Mouse (Mus musculus) liver, adult (tissue): ENCODE data around the gene Prkrip1.

Experiments used
- GATA4 ChIP-seq: IDR thresholded peaks from 2 replicates; pipeline ENCODE4 v1.6.1; 2014; ENCODE audit warnings: mild to moderate bottlenecking, low read length; ENCODE audit not compliant: insufficient replicate concordance

Gene Prkrip1

GRCm38 (mm10) chr5:136173606-136174463 is 24.9 kb downstream of the Prkrip1 start:
- no peak for TF ChIP-seq GATA4

GRCm38 (mm10) chr5:136172939-136173338 is 25.8 kb downstream of the Prkrip1 start:
- TF ChIP-seq GATA4 = no peak

DNA sequence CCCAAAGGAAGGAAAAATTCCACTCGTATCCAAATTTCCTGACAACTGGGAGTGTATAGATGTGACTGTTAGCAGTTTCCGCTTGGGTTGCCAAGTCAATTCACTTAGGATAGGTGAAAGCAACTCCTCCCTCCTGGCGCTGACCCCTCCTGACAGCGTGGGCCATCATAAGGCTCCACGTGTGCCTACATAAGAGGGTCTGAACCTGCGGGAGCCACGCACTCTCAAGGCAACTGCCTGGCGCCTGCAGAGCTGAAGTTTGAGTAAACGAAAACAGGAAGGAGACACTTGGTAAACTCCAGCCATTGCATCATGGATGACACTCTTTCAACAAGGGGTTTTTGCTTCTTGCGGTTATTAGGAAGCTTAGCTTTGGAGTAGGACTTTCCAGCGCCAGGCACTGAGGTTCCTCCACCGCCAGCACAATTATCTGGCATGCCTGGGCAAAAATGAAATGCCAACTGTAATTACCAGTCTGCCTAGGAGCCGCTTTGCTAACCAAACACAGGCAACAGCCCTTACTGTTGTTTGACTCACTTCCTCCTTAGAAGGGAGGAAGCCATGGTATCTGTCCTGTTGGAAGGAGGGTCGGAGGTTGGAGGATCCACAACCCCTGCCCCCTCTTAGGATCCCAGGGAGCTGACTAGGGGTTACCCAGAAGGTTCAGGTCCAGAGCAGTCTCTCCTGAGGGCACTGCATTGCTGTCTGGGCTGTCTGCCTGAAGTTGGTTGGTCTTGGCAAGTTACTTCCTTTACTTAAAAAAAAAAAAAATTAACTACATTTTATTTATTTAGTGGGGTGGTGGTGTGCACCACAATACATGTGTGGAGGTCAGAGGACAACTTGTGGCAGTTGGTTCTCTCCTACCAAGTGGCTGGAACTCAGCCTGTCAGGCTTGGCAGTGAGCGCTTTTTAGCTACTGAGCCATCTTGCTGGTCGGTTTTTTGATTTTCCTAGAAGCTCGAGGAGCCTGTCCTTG is 27.1 kb downstream of the Prkrip1 start:
- TF ChIP-seq GATA4 = no peak

GRCm38 (mm10) chr5:136170512-136171362 is 28.0 kb downstream of the Prkrip1 start, which contains the start of gene Orai2:
TSS of gene Orai2 (minus strand) at chr5:136170713.
- TF ChIP-seq GATA4 = no peak

GRCm38 (mm10) chr5:136169626-136170511 is 28.9 kb downstream of the Prkrip1 start:
- TF ChIP-seq GATA4 = no peak

- TF ChIP-seq GATA4 = no peak
Measured at GRCm38 (mm10) chr5:136168071-136168470, 30.7 kb downstream of the Prkrip1 start.

DNA sequence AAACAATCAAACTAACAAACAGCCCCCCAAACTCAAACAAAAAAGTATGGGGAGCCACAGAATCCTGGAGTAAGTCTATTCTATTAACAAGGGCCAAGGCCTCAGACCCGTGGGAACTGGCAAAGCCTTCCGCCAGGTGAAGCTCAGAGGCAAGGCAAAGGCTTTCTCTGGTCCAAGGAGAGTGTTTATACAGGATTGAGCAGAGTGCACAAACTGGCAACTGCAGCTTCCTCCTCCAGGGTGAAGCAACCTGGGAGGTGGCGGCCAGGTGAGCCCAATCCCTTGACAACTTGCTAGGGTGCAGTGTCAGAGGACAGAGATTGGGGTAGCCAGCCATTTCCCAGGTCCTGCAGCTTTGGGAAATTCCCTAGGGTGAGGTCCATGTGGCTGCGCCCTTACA is 31.5 kb downstream of the Prkrip1 start:
- no peak for TF ChIP-seq GATA4

DNA sequence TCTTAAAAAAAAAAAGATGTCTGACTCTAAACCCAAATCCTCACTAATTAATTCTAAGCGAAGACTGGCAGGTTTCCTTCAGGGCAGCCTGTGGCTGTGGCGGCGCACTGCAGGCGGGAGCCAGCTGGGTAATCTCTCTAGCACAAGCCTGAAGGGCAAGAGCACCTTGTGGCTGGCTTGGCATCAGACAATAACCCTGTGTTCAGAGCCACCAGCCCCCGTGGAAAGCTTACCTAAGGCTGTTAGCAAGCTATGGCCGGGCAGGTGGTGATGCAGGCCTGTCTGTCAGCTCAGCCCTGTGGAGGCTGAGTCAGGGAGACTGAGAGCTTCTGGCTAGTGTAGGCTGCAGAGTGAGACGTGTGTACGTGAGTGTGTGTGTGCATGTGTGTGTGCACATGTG is 33.5 kb downstream of the Prkrip1 start:
- TF ChIP-seq GATA4 = no peak

DNA sequence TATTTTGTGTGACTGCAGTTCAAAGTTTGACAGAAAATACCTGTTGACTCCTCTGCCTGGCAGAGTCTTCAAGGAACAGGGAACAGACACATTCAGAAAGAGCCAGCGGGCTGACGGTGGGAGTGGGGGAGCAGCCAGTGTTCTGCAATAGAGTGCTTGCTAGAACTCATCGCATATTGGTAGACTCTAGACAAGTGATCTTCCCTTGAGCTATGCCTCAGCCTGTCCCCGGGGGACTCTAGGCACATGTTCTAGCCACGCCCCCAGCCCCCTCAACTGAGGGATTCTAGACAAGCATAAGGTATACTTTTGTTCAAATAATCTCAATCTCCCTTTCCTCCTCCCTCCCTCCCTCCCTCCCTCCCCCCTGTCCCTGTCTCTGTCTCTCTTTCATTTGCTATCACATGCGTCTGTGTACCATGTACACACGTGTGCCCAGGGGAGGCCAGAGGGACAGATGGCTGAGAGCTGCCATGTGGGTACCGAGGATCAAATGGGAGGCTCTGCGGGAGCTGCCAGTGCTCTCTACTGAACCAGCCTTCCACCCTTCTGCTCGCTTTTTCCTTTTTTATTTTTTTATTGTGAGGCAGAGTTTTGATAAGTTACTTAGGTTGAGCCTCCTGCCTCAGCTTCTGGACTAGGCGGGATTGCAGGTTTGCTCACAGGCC is 34.8 kb downstream of the Prkrip1 start:
- TF ChIP-seq GATA4 = no peak

- no peak for TF ChIP-seq GATA4
Measured at GRCm38 (mm10) chr5:136155399-136155798, 43.4 kb downstream of the Prkrip1 start.

- no peak for TF ChIP-seq GATA4
Measured at GRCm38 (mm10) chr5:136152365-136152764, 46.4 kb downstream of the Prkrip1 start.

- TF ChIP-seq GATA4 = no peak
Measured at GRCm38 (mm10) chr5:136147704-136148103, 51.1 kb downstream of the Prkrip1 start.

GRCm38 (mm10) chr5:136146936-136147335 is 51.8 kb downstream of the Prkrip1 start:
- no peak for TF ChIP-seq GATA4

- TF ChIP-seq GATA4 = no peak
Measured at GRCm38 (mm10) chr5:136144606-136145430, 53.9 kb downstream of the Prkrip1 start.
